Mouse (Mus musculus) lung, postnatal 0 days (tissue): ENCODE measurements around the gene T2. TPM values are rescaled to one million over a fixed set of nuclear protein-coding genes. Genes with fewer than 3 reads are reported as not detected.

Experiments
- ATAC-seq: fragments of 200-750 bp; cut with Nextera tagmentation; 2 replicates; pipeline ENCODE4 v1.8.0; 2017; ENCODE audit warnings: moderate library complexity
- DNase-seq: peaks from one replicate; pipeline ENCODE4 v3.0.0-alpha.2; 2016; ENCODE audit warnings: low spot score
- H3K27ac ChIP-seq: fragments of 300-500 bp; sonication (generic); 2 replicates; pipeline ENCODE4 v1.5.1; 2014; ENCODE audit warnings: antibody characterized with exemption, mild to moderate bottlenecking, low read length, mixed read lengths
- H3K27me3 ChIP-seq: fragments of 300-500 bp; sonication (generic); replicated peaks from 2 replicates; pipeline ENCODE4 v1.6.1; 2014; ENCODE audit warnings: low read length, mixed read lengths; ENCODE audit not compliant: insufficient read depth
- H3K36me3 ChIP-seq: fragments of 300-500 bp; sonication (generic); 2 replicates; pipeline ENCODE4 v1.6.1; 2014; ENCODE audit warnings: low read length, mixed read lengths; ENCODE audit not compliant: insufficient read depth
- H3K4me1 ChIP-seq: fragments of 300-500 bp; sonication (generic); 2 replicates; pipeline ENCODE4 v1.6.1; 2014; ENCODE audit warnings: antibody characterized with exemption, low read depth, low read length, mixed read lengths; ENCODE audit not compliant: insufficient read depth
- H3K4me2 ChIP-seq: fragments of 300-500 bp; sonication (generic); replicated peaks from 2 replicates; pipeline ENCODE4 v1.6.1; 2014; ENCODE audit warnings: low read depth, mild to moderate bottlenecking, low read length, moderate library complexity, mixed read lengths
- H3K4me3 ChIP-seq: fragments of 300-500 bp; sonication (generic); 2 replicates; pipeline ENCODE4 v1.5.1; 2014; ENCODE audit warnings: low read depth, low read length
- H3K9ac ChIP-seq: fragments of 300-500 bp; sonication (generic); replicated peaks from 2 replicates; pipeline ENCODE4 v1.6.1; 2014; ENCODE audit warnings: low read depth, mild to moderate bottlenecking
- H3K9me3 ChIP-seq: fragments of 300-500 bp; sonication (generic); 2 replicates; pipeline ENCODE4 v1.6.1; 2016; ENCODE audit warnings: low read length, mixed read lengths
- CTCF ChIP-seq: IDR thresholded peaks from 2 replicates; pipeline ENCODE4 v1.5.1; 2016; ENCODE audit warnings: antibody characterized with exemption, mild to moderate bottlenecking
- EP300 ChIP-seq: IDR thresholded peaks from 2 replicates; pipeline ENCODE4 v1.6.1; 2016; ENCODE audit warnings: antibody characterized with exemption, mild to moderate bottlenecking, control low read depth
- WGBS: fragments of 180-500 bp; shearing (Covaris S2); extraction: QIAGEN DNeasy Blood & Tissue Kit; methylation state at CpG from one replicate; pipeline ENCODE4 v1.1.7; 2014; 5-methylcytosine and 5-hydroxymethylcytosine counted together
- polyA plus RNA-seq: library from polyadenylated mRNA; unstranded; fragments of >200 nt; fragmentation: Nextera tagmentation; extraction: Ambion mirVana; gene quantifications from 2 replicates; pipeline ENCODE4 v1.2.1, GENCODE M21; 2015

Gene T2
- polyA plus RNA-seq, 1 experiment from 2014 or later = 0.93 TPM

- no peak for TF ChIP-seq EP300
- no peak for TF ChIP-seq CTCF
- Histone ChIP-seq H3K9ac (peak overlapping the region; percentile 44; the same call in 1 of the 2 replicates), H3K9me3 (no peaks in the 10 kb centered on the region), H3K27me3 (peaks cover 15% of the 10 kb centered on the region), H3K27ac (no peak overlapping the region), H3K36me3 (no peaks in the 10 kb centered on the region), H3K4me2 (peak overlapping the region; percentile 91), H3K4me1 (peaks cover 14% of the 10 kb centered on the region; the same call in 1 of the 2 replicates), H3K4me3 (peak overlapping the region; percentile 51)
- 10% methylated on average over 40 of the region's 46 CpGs for WGBS
- no peak for ATAC-seq
- no peak for DNase-seq
These were observed 14.3 kb upstream of the T2 start for GRCm38 (mm10) chr17:8341360-8341963.

- no peak for ATAC-seq
- WGBS = 27% methylated on average over 5 of the region's 5 CpGs
- Histone ChIP-seq H3K9ac (no peak overlapping the region), H3K27me3 (peaks cover 15% of the 10 kb centered on the region), H3K9me3 (no peaks in the 10 kb centered on the region), H3K4me1 (peaks cover 14% of the 10 kb centered on the region; the same call in 1 of the 2 replicates), H3K4me3 (no peak overlapping the region), H3K36me3 (no peaks in the 10 kb centered on the region), H3K27ac (no peak overlapping the region), H3K4me2 (peak overlapping the region; percentile 27)
- TF ChIP-seq EP300 (no peak), CTCF (no peak)
- no peak for DNase-seq
These were observed 13.1 kb upstream of the T2 start for GRCm38 (mm10) chr17:8342706-8343105.

- ATAC-seq = no peak
- H3K27me3 ChIP-seq = peaks cover 15% of the 10 kb centered on the region
These were observed 12.4 kb upstream of the T2 start for GRCm38 (mm10) chr17:8343416-8343815.

GRCm38 (mm10) chr17:8347765-8348285 is 8.0 kb upstream of the T2 start:
- no peak for TF ChIP-seq EP300
- no peak for TF ChIP-seq CTCF
- Histone ChIP-seq H3K9me3 (no peaks in the 10 kb centered on the region), H3K4me2 (no peak overlapping the region), H3K9ac (no peak overlapping the region), H3K27ac (no peak overlapping the region), H3K4me1 (no peaks in the 10 kb centered on the region), H3K4me3 (no peak overlapping the region), H3K36me3 (no peaks in the 10 kb centered on the region), H3K27me3 (no peaks in the 10 kb centered on the region)
- ATAC-seq = no peak
- DNase-seq = no peak
- 74% methylated on average over 5 of the region's 5 CpGs for WGBS

More at GRCm38 (mm10) chr17:8343416-8343815, 12.4 kb upstream of the T2 start:
- Histone ChIP-seq H3K4me2 (no peak overlapping the region), H3K27ac (no peak overlapping the region), H3K4me3 (no peak overlapping the region), H3K9ac (no peak overlapping the region), H3K36me3 (no peaks in the 10 kb centered on the region), H3K9me3 (no peaks in the 10 kb centered on the region), H3K4me1 (peaks cover 14% of the 10 kb centered on the region; the same call in 1 of the 2 replicates)
- TF ChIP-seq EP300 = no peak
- 54% methylated on average over 6 of the region's 6 CpGs for WGBS
- DNase-seq = no peak

GRCm38 (mm10) chr17:8348941-8349340 is 6.9 kb upstream of the T2 start:
- DNase-seq (no peak), ATAC-seq (no peak)
- no peak for TF ChIP-seq CTCF
- no peak for TF ChIP-seq EP300
- 83% methylated on average over 4 of the region's 4 CpGs for WGBS
- no peak overlapping the region for H3K4me3 ChIP-seq
- no peaks in the 10 kb centered on the region for H3K9me3 ChIP-seq
- H3K36me3 ChIP-seq = no peaks in the 10 kb centered on the region
- no peak overlapping the region for H3K4me2 ChIP-seq
- no peak overlapping the region for H3K27ac ChIP-seq
- H3K27me3 ChIP-seq = no peaks in the 10 kb centered on the region
- no peak overlapping the region for H3K9ac ChIP-seq
- H3K4me1 ChIP-seq = no peaks in the 10 kb centered on the region

- Histone ChIP-seq H3K27me3 (no peaks in the 10 kb centered on the region), H3K4me3 (no peak overlapping the region), H3K27ac (no peak overlapping the region), H3K4me1 (no peaks in the 10 kb centered on the region), H3K9ac (no peak overlapping the region), H3K4me2 (no peak overlapping the region), H3K36me3 (no peaks in the 10 kb centered on the region), H3K9me3 (no peaks in the 10 kb centered on the region)
- WGBS = 81% methylated on average over 7 of the region's 7 CpGs
- DNase-seq (no peak), ATAC-seq (no peak)
- no peak for TF ChIP-seq EP300
- TF ChIP-seq CTCF = no peak
These were observed 4.7 kb upstream of the T2 start for GRCm38 (mm10) chr17:8351088-8351487.
